Mouse (Mus musculus) limb, embryonic 10.5 days (tissue): ENCODE measurements around the gene Olfr1391. TPM values are rescaled to one million over a fixed set of nuclear protein-coding genes. Genes with fewer than 3 reads are reported as not detected.
"Not testable (repeated sequence)": the region's sequence is repeated elsewhere in the genome, so short reads cannot be mapped to it uniquely, and the experiment has no call there.

Experiments used
- DNase-seq: peaks from one replicate; pipeline ENCODE4 v3.0.0-alpha.2; 2017; ENCODE audit warnings: low spot score
- H3K27ac ChIP-seq: fragments of 300-500 bp; sonication (generic); 2 replicates; pipeline ENCODE4 v1.5.1; 2016; ENCODE audit warnings: mild to moderate bottlenecking
- H3K27me3 ChIP-seq: fragments of 300-500 bp; sonication (generic); 2 replicates; pipeline ENCODE4 v1.6.1; 2016; ENCODE audit warnings: low read depth, mild to moderate bottlenecking; ENCODE audit not compliant: poor library complexity, severe bottlenecking
- H3K36me3 ChIP-seq: fragments of 300-500 bp; sonication (generic); 2 replicates; pipeline ENCODE4 v1.6.1; 2016; ENCODE audit warnings: mild to moderate bottlenecking, moderate library complexity
- H3K4me1 ChIP-seq: fragments of 300-500 bp; sonication (generic); 2 replicates; pipeline ENCODE4 v1.6.1; 2016
- H3K4me3 ChIP-seq: fragments of 300-500 bp; sonication (generic); 2 replicates; pipeline ENCODE4 v1.5.1; 2016; ENCODE audit warnings: mild to moderate bottlenecking, moderate library complexity
- H3K9me3 ChIP-seq: fragments of 300-500 bp; sonication (generic); replicated peaks from 2 replicates; pipeline ENCODE4 v1.6.1; 2016; ENCODE audit warnings: mild to moderate bottlenecking
- WGBS: fragments of 180-500 bp; shearing (Covaris S2); methylation state at CpG from one replicate; pipeline ENCODE4 v1.1.7; 2016; 5-methylcytosine and 5-hydroxymethylcytosine counted together
- polyA plus RNA-seq: library from polyadenylated mRNA; unstranded; fragments of >200 nt; fragmentation: Nextera tagmentation; extraction: Ambion mirVana; gene quantifications from 2 replicates; pipeline ENCODE4 v1.2.1, GENCODE M21; 2016

Olfr1391 gene
- not detected in 2 replicates for polyA plus RNA-seq

- Histone ChIP-seq H3K36me3 (no peaks in the 10 kb centered on the region), H3K27ac (no peak within 1 kb of the TSS), H3K27me3 (no peaks in the 10 kb centered on the region), H3K9me3 (no peaks in the 10 kb centered on the region), H3K4me1 (no peaks in the 10 kb centered on the region), H3K4me3 (no peak within 1 kb of the TSS)
- no peak for DNase-seq
- 82% methylated on average over 2 of the region's 2 CpGs for WGBS
Measured at GRCm38 (mm10) chr11:49322442-49322841, at the start of gene Olfr1391. Olfr1391 (plus strand) TSS chr11:49322742.

- DNase-seq: no peak
- Histone ChIP-seq H3K9me3 (no peaks in the 10 kb centered on the region), H3K4me3 (no peak overlapping the region), H3K36me3 (no peaks in the 10 kb centered on the region), H3K4me1 (no peaks in the 10 kb centered on the region), H3K27me3 (no peaks in the 10 kb centered on the region), H3K27ac (no peak overlapping the region)
- WGBS: 73% methylated on average over 11 of the region's 11 CpGs
Measured at GRCm38 (mm10) chr11:49273834-49274519, 48.6 kb upstream of the Olfr1391 start.

DNA sequence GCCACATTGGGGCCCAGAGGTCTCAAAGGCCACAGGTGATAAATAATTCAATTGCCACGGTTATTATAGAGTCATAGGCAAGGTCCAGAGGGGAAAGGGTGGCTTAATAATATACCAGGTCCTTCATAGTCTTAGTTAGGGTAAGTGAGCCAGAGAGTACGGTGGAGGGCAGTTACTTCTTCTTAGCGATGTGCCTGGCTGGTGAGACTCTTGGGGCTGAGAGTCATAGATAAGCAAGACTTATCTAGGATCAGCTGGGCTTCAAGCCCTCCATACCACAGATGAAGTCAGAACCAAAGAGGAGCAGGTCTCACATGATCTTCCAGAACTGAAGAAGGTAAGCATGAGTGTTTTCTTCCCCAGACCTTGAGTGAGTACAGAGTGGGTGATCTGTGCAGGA, 44.3 kb upstream of the Olfr1391 start, which contains the start of gene Olfr1393:
Gene Olfr1393, plus strand, starts transcription at position 83 of the 400 bp plus-strand sequence.
- Histone ChIP-seq H3K9me3 (no peaks in the 10 kb centered on the region), H3K27me3 (no peaks in the 10 kb centered on the region)
- WGBS: 84% methylated on average over 3 of the region's 3 CpGs

DNA sequence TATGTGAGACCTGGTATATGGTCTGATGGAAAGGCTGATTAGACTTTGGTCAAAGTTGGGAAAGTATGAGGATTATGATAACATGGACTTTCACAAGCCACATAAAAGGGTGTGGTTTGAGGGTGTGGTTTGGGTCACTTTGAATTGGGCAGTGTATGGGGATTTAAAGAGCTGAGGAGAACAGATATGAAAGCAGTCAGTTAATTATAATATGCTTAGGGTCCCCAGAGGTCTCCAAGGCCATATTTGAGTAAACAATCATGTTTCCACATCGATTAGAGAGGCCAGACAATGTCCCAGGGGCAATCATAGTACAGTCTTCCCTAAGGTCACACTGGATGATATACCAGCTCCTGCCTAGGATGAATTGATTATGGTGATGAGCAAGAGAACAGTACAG, 37.6 kb upstream of the Olfr1391 start, which contains the start of gene Olfr1392:
Gene Olfr1392, plus strand, starts transcription at position 301 of the 400 bp plus-strand sequence.
- 65% methylated on average over 1 of the region's 1 CpGs for WGBS
- not testable (repeated sequence) for H3K27me3 ChIP-seq, H3K36me3 ChIP-seq, H3K4me3 ChIP-seq, H3K4me1 ChIP-seq, H3K27ac ChIP-seq, DNase-seq, H3K9me3 ChIP-seq

More for the DNA sequence above, 44.3 kb upstream of the Olfr1391 start, which contains the start of gene Olfr1393:
- Histone ChIP-seq H3K4me1 (no peaks in the 10 kb centered on the region), H3K27ac (no peak within 1 kb of the TSS), H3K36me3 (no peaks in the 10 kb centered on the region), H3K4me3 (no peak within 1 kb of the TSS)
- no peak for DNase-seq

DNA sequence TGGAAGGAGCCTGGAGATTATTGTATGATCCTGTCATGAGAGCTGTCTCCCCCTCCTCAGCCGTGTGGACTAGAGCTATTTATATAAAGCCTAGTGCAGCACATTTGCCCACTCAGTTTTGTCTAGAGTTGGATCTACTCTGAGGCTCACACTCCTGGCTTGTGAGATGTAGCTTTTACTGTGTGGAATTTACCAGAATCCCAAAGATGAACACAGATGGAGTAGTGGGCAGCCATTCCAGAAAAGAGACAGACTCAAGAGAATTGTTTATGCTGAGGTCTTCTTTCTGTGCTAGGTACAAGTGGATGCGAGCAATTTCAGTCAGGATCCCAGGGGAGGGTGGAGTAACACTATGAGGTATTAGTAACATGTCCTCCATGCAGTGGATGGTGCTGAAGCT, 35.3 kb upstream of the Olfr1391 start:
- Histone ChIP-seq H3K4me3 (no peak overlapping the region), H3K27ac (no peak overlapping the region), H3K4me1 (no peaks in the 10 kb centered on the region), H3K36me3 (no peaks in the 10 kb centered on the region), H3K9me3 (no peaks in the 10 kb centered on the region), H3K27me3 (no peaks in the 10 kb centered on the region)
- DNase-seq: no peak
- WGBS: 82% methylated on average over 2 of the region's 2 CpGs

GRCm38 (mm10) chr11:49292777-49293176, 29.8 kb upstream of the Olfr1391 start:
- H3K27ac ChIP-seq: no peak overlapping the region
- H3K27me3 ChIP-seq: no peaks in the 10 kb centered on the region
- DNase-seq: no peak
- H3K36me3 ChIP-seq: no peaks in the 10 kb centered on the region
- no peaks in the 10 kb centered on the region for H3K4me1 ChIP-seq
- 89% methylated on average over 3 of the region's 3 CpGs for WGBS
- H3K4me3 ChIP-seq: no peak overlapping the region
- no peaks in the 10 kb centered on the region for H3K9me3 ChIP-seq

GRCm38 (mm10) chr11:49304441-49304840, 18.1 kb upstream of the Olfr1391 start, which contains the start of gene Olfr10:
Olfr10 (plus strand) TSS chr11:49304741.
- Histone ChIP-seq H3K27me3 (no peaks in the 10 kb centered on the region), H3K36me3 (no peaks in the 10 kb centered on the region), H3K27ac (no peak within 1 kb of the TSS), H3K4me3 (no peak within 1 kb of the TSS), H3K9me3 (no peaks in the 10 kb centered on the region), H3K4me1 (no peaks in the 10 kb centered on the region)
- DNase-seq: no peak

- not testable (repeated sequence) for DNase-seq, H3K9me3 ChIP-seq, H3K36me3 ChIP-seq, H3K4me3 ChIP-seq, H3K4me1 ChIP-seq, H3K27me3 ChIP-seq, H3K27ac ChIP-seq
- 88% methylated on average over 5 of the region's 5 CpGs for WGBS
Measured at GRCm38 (mm10) chr11:49308547-49308946, 14.0 kb upstream of the Olfr1391 start.

- no peaks in the 10 kb centered on the region for H3K36me3 ChIP-seq
- no peak overlapping the region for H3K27ac ChIP-seq
- no peaks in the 10 kb centered on the region for H3K27me3 ChIP-seq
- H3K4me3 ChIP-seq: no peak overlapping the region
- H3K9me3 ChIP-seq: no peaks in the 10 kb centered on the region
- no peaks in the 10 kb centered on the region for H3K4me1 ChIP-seq
- DNase-seq: no peak
- 87% methylated on average over 3 of the region's 3 CpGs for WGBS
Measured at GRCm38 (mm10) chr11:49326726-49327125, 4.2 kb downstream of the Olfr1391 start.

- Histone ChIP-seq H3K4me3 (no peak overlapping the region), H3K27ac (no peak overlapping the region), H3K36me3 (no peaks in the 10 kb centered on the region), H3K27me3 (no peaks in the 10 kb centered on the region), H3K4me1 (no peaks in the 10 kb centered on the region), H3K9me3 (no peaks in the 10 kb centered on the region)
- WGBS: 74% methylated on average over 1 of the region's 1 CpGs
- DNase-seq: no peak
Measured at GRCm38 (mm10) chr11:49329686-49330085, 7.1 kb downstream of the Olfr1391 start.

DNA sequence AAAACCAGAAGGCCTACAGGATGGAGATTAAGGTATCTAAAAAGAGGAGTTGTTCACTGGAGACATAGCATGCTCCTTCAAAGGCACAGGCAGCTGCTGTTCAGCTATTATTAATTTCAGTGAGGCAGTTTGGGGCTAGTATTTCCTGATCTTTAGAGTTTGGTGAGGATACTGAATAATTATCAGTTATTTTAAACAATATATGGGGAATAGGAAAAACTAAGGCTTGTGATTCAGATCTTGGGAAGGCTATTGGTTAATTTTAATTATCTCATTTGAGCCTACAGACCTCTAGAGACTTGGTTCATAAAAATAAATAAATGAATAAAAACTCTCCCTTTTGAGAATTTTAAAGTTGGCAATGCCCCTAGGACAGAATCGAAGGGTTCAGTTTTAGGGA, 12.3 kb downstream of the Olfr1391 start, which contains the start of gene Olfr1390:
Gene Olfr1390, plus strand, starts transcription at position 301 of the 400 bp plus-strand sequence.
- Histone ChIP-seq H3K4me3 (no peak within 1 kb of the TSS), H3K9me3 (no peaks in the 10 kb centered on the region), H3K36me3 (no peaks in the 10 kb centered on the region), H3K4me1 (no peaks in the 10 kb centered on the region), H3K27ac (no peak within 1 kb of the TSS), H3K27me3 (no peaks in the 10 kb centered on the region)
- no peak for DNase-seq
- WGBS: 94% methylated on average over 1 of the region's 1 CpGs

DNA sequence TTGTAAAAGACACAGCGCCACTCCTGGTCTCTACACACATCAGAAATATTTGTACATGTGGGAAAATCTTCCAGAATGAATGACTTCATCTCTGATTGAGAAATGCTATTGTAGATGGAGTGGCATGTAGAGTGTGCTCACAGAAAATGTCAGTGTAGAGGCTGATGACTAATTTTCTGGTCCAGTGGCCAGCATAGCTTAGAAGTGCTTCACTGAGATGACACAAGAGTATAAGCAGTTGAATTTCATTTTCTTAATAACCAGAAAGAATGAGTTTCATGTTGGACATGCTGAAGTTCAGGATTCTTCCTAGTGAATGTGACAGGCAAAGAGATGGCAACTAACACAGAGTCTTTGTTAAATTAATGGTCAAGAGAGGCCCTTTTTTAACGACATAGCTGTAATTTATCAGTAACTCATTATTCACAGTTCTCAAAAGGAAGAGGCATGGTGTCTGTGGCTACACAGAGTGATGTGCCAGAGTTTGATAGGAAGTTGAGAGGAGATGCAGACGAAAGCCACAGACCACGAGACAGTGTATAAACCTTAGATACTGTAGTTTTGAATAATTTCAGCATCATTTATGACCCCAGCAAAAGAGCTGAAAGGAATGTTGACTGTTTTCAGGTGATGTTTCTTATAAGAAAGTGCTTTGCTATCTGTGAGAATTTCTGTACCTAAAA, 14.7 kb downstream of the Olfr1391 start:
- 78% methylated on average over 4 of the region's 4 CpGs for WGBS
- H3K4me1 ChIP-seq: no peaks in the 10 kb centered on the region

More for the DNA sequence above, 14.7 kb downstream of the Olfr1391 start:
- Histone ChIP-seq H3K27ac (no peak overlapping the region), H3K4me3 (no peak overlapping the region), H3K27me3 (no peaks in the 10 kb centered on the region), H3K36me3 (no peaks in the 10 kb centered on the region), H3K9me3 (no peaks in the 10 kb centered on the region)
- no peak for DNase-seq
